Mouse (Mus musculus) brain, embryonic 14.5 days (tissue): ENCODE measurements around the gene Scd4. TPM values are rescaled to one million over a fixed set of nuclear protein-coding genes. Genes with fewer than 3 reads are reported as not detected.
A peak's percentile ranks its signal among the peaks of the same experiment; 100 is the strongest.

Experiments
- DNase-seq: peaks from one replicate; pipeline ENCODE4 v3.0.0-alpha.2; 2011; ENCODE audit warnings: low read depth
- CTCF ChIP-seq: fragments of 200-500 bp; IDR thresholded peaks from 2 replicates; pipeline ENCODE4 v1.5.1; 2012; ENCODE audit warnings: inconsistent platforms, mild to moderate bottlenecking, moderate library complexity, borderline replicate concordance; ENCODE audit not compliant: insufficient read depth, insufficient read length; ENCODE audit errors: extremely low read depth
- POLR2A ChIP-seq: fragments of 200-500 bp; IDR thresholded peaks from 2 replicates; pipeline ENCODE4 v1.6.1; 2012; ENCODE audit warnings: mild to moderate bottlenecking, inconsistent platforms, borderline replicate concordance; ENCODE audit not compliant: poor library complexity, insufficient read depth, insufficient read length, severe bottlenecking; ENCODE audit errors: extremely low read depth
- polyA plus RNA-seq: library from polyadenylated mRNA; depleted of rRNA; stranded (reverse); fragments of >200 nt; gene quantifications from 2 replicates; pipeline ENCODE4 v1.2.3, GENCODE M21; 2012; rRNA removed

Gene Scd4
- polyA plus RNA-seq, 1 experiment = 0.30 TPM

GRCm38 (mm10) chr19:44387089-44387671 lies 54.3 kb downstream of the Scd4 start:
- TF ChIP-seq POLR2A (no peak), CTCF (no peak)
- no peak for DNase-seq

GRCm38 (mm10) chr19:44387746-44388474 lies 55.0 kb downstream of the Scd4 start:
- no peak for TF ChIP-seq CTCF
- DNase-seq = no peak

GRCm38 (mm10) chr19:44388475-44389428 lies 55.9 kb downstream of the Scd4 start:
- TF ChIP-seq POLR2A = peak; percentile 41; the same call in 1 of the 2 replicates
- no peak for TF ChIP-seq CTCF
- DNase-seq = peak; percentile 96

- TF ChIP-seq CTCF (no peak), POLR2A (no peak)
- DNase-seq = no peak
These were observed 56.6 kb downstream of the Scd4 start for GRCm38 (mm10) chr19:44389507-44389906.

GRCm38 (mm10) chr19:44391856-44392255 lies 59.0 kb downstream of the Scd4 start:
- no peak for TF ChIP-seq CTCF
- TF ChIP-seq POLR2A = no peak
- DNase-seq = no peak

GRCm38 (mm10) chr19:44392339-44393009 lies 59.6 kb downstream of the Scd4 start:
- TF ChIP-seq POLR2A (no peak), CTCF (no peak)
- DNase-seq = no peak

- TF ChIP-seq CTCF = no peak
- TF ChIP-seq POLR2A = no peak
- no peak for DNase-seq
These were observed 61.1 kb downstream of the Scd4 start for GRCm38 (mm10) chr19:44393962-44394422.

- DNase-seq = no peak
- TF ChIP-seq CTCF = no peak
- no peak for TF ChIP-seq POLR2A
These were observed 62.1 kb downstream of the Scd4 start for GRCm38 (mm10) chr19:44394972-44395371.

Other genes starting within 250 kb of the Scd4 start
- 107 and 111 TPM in 2 replicates for gene Chuk, start 225.6 kb upstream of the Scd4 start, polyA plus RNA-seq
- 30.7 and 31.7 TPM in 2 replicates for gene Cwf19l1, start 197.2 kb upstream of the Scd4 start, polyA plus RNA-seq
- gene Bloc1s2, start 186.6 kb upstream of the Scd4 start, polyA plus RNA-seq = 91.2 and 104 TPM in 2 replicates
- 0.19 and 0.26 TPM in 2 replicates for gene Pkd2l1, start 140.7 kb upstream of the Scd4 start, polyA plus RNA-seq
- gene Scd3, start 129.8 kb upstream of the Scd4 start, polyA plus RNA-seq = 3.1 and 3.5 TPM in 2 replicates
- gene Scd2, start 39.4 kb upstream of the Scd4 start, polyA plus RNA-seq = 346 and 452 TPM in 2 replicates
- 9.6 and 16.6 TPM in 2 replicates for gene Scd1, start 74.8 kb downstream of the Scd4 start, polyA plus RNA-seq
- 3.6 and 3.7 TPM in 2 replicates for gene Wnt8b, start 160.4 kb downstream of the Scd4 start, polyA plus RNA-seq
- gene Sec31b, start 212.8 kb downstream of the Scd4 start, polyA plus RNA-seq = 0.42 and 0.72 TPM in 2 replicates
- not detected in 2 replicates for gene Gm20538, start 219.7 kb downstream of the Scd4 start, polyA plus RNA-seq
- gene Ndufb8, start 222.3 kb downstream of the Scd4 start, polyA plus RNA-seq = 434 and 563 TPM in 2 replicates
- 29.5 TPM in 2 replicates for gene Hif1an, start 229.8 kb downstream of the Scd4 start, polyA plus RNA-seq